21 mouse cellular contexts compared by ENCODE assay signal in genomic region chr11:111643603-111644002, GRCm38 (mm10).
"Had no signal": no experiment of that assay in that cellular context is flagged by ENCODE, and none has a peak within 500 bp of the region (broad histone marks: within the 10 kb centered on the region; RNA-seq: fewer than 3 reads in every experiment).

No protein-coding gene starts in this region.

- H3K4me2 ChIP-seq: liver, embryonic 12.5 days; lung, embryonic 14.5 days; midbrain, embryonic 11.5 days; midbrain, embryonic 13.5 days; midbrain, embryonic 15.5 days; neural tube, embryonic 13.5 days; neural tube, embryonic 15.5 days; stomach, embryonic 15.5 days had no signal

- H3K36me3 ChIP-seq: liver, embryonic 12.5 days; midbrain, embryonic 13.5 days; midbrain, embryonic 15.5 days; neural tube, embryonic 13.5 days; neural tube, embryonic 15.5 days; stomach, embryonic 15.5 days had no signal

- ATAC-seq: liver, embryonic 12.5 days; midbrain, embryonic 13.5 days; midbrain, embryonic 15.5 days had no signal

- H3K27me3 ChIP-seq: liver, embryonic 12.5 days; megakaryocyte, embryonic 14.5 days; midbrain, embryonic 13.5 days; midbrain, embryonic 15.5 days; neural tube, embryonic 13.5 days; neural tube, embryonic 15.5 days; stomach, embryonic 15.5 days had no signal

- H3K9me3 ChIP-seq: liver, embryonic 12.5 days; megakaryocyte, embryonic 14.5 days; midbrain, embryonic 13.5 days; midbrain, embryonic 15.5 days; neural tube, embryonic 13.5 days; neural tube, embryonic 15.5 days; stomach, embryonic 15.5 days had no signal

- H3K9ac ChIP-seq: liver, embryonic 12.5 days; liver, embryonic 14.5 days; lung, embryonic 14.5 days; midbrain, embryonic 13.5 days; midbrain, embryonic 15.5 days; neural tube, embryonic 13.5 days; neural tube, embryonic 15.5 days; stomach, embryonic 15.5 days had no signal

- DNase-seq: lung, adult 18-20 months; lung, embryonic 14.5 days; lung, postnatal 10 days; right cerebral cortex, adult 18-20 months; right cerebral cortex, postnatal 25 days; right cerebral cortex, postnatal 4 days; spleen, adult 18-20 months; thymus, adult 2 months; thymus, postnatal 36 days had no signal

- H3K4me3 ChIP-seq: liver, embryonic 12.5 days; megakaryocyte, embryonic 14.5 days; midbrain, embryonic 13.5 days; midbrain, embryonic 15.5 days; myocyte; neural tube, embryonic 13.5 days; neural tube, embryonic 15.5 days; stomach, embryonic 15.5 days had no signal

- H3K4me1 ChIP-seq: liver, embryonic 12.5 days; megakaryocyte, embryonic 14.5 days; midbrain, embryonic 13.5 days; midbrain, embryonic 15.5 days; neural tube, embryonic 13.5 days; neural tube, embryonic 15.5 days; stomach, embryonic 15.5 days had no signal

- H3K27ac ChIP-seq: liver, embryonic 12.5 days; liver, embryonic 14.5 days; macrophage; midbrain, embryonic 13.5 days; midbrain, embryonic 15.5 days; neural tube, embryonic 13.5 days; neural tube, embryonic 15.5 days; stomach, embryonic 15.5 days; stomach, postnatal 0 days had no signal
